Mouse (Mus musculus): ENCODE results near the gene Mea1.

Gene Mea1

GRCm38 (mm10) chr17:46669911-46670310 is 8.7 kb upstream of the Mea1 start:
- DNase-seq (ENCODE audit: low read depth, low spot score), result no peak

GRCm38 (mm10) chr17:46673850-46674529 is 4.6 kb upstream of the Mea1 start, which contains the start of gene Rrp36:
Rrp36 (minus strand) TSS chr17:46674352.
- DNase-seq (ENCODE audit: low read depth, low spot score), result peak; percentile 69

- no peak for DNase-seq (ENCODE audit: low read depth, low spot score)
These were observed 3.9 kb upstream of the Mea1 start for GRCm38 (mm10) chr17:46674530-46675283.

GRCm38 (mm10) chr17:46678911-46679310 is 318 bp downstream of the Mea1 start:
- DNase-seq (ENCODE audit: low read depth, low spot score), result no peak

- no peak for DNase-seq (ENCODE audit: low read depth, low spot score)
These were observed 1.5 kb downstream of the Mea1 start for GRCm38 (mm10) chr17:46679843-46680759.

- peak; percentile 97 for DNase-seq (ENCODE audit: low read depth, low spot score)
These were observed 2.3 kb downstream of the Mea1 start, which contains the start of gene Klhdc3 for GRCm38 (mm10) chr17:46680760-46681373. Klhdc3 (minus strand) TSS chr17:46680914.

- no peak for DNase-seq (ENCODE audit: low read depth, low spot score)
These were observed 3.0 kb downstream of the Mea1 start for GRCm38 (mm10) chr17:46681466-46682118.

- DNase-seq (ENCODE audit: low read depth, low spot score), result no peak
These were observed 4.2 kb downstream of the Mea1 start for GRCm38 (mm10) chr17:46682654-46683389.

- DNase-seq (ENCODE audit: low read depth, low spot score), result no peak
These were observed 7.3 kb downstream of the Mea1 start for GRCm38 (mm10) chr17:46685913-46686312.

GRCm38 (mm10) chr17:46690665-46691064 is 12.1 kb downstream of the Mea1 start:
- no peak for DNase-seq (ENCODE audit: low read depth, low spot score)

- no peak for DNase-seq (ENCODE audit: low read depth, low spot score)
These were observed 12.8 kb downstream of the Mea1 start for GRCm38 (mm10) chr17:46691390-46691789.

- DNase-seq (ENCODE audit: low read depth, low spot score), result no peak
These were observed 16.0 kb downstream of the Mea1 start for GRCm38 (mm10) chr17:46694517-46695063.

- no peak for DNase-seq (ENCODE audit: low read depth, low spot score)
These were observed 19.9 kb downstream of the Mea1 start for GRCm38 (mm10) chr17:46698515-46698914.

- DNase-seq (ENCODE audit: low read depth, low spot score), result no peak
These were observed 20.7 kb downstream of the Mea1 start for GRCm38 (mm10) chr17:46699245-46699644.

- no peak for DNase-seq (ENCODE audit: low read depth, low spot score)
These were observed 21.3 kb downstream of the Mea1 start for GRCm38 (mm10) chr17:46699912-46700311.

- no peak for DNase-seq (ENCODE audit: low read depth, low spot score)
These were observed 22.9 kb downstream of the Mea1 start for GRCm38 (mm10) chr17:46701489-46701888.

- DNase-seq (ENCODE audit: low read depth, low spot score), result no peak
These were observed 23.5 kb downstream of the Mea1 start for GRCm38 (mm10) chr17:46702100-46702499.

GRCm38 (mm10) chr17:46702506-46702905 is 23.9 kb downstream of the Mea1 start:
- DNase-seq (ENCODE audit: low read depth, low spot score), result no peak

GRCm38 (mm10) chr17:46703971-46704886 is 25.6 kb downstream of the Mea1 start:
- no peak for DNase-seq (ENCODE audit: low read depth, low spot score)
